Comparison of ENCODE assay signal across 22 mouse cellular contexts in the genomic region with DNA sequence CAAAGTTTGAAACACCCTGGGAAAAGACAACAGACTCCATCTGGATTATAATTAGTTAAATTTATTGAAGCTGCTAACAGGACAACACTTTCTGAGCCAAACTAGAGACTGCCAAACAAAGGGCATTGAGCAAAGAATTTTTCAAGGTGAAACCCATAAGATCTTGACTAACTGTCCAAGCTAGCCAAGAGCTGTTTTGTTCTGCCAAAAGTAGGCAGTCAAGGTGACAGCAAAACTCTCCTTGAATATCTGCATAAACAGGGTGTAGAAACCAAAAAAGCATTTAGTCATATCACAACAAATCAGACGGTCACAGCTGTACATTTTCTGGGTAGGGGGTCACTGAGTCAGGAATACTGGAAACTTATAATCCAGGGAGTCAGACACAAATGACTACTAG.
DNase-seq lines count a peak whose midpoint lies in the region; ATAC-seq lines count a peak whose summit lies in the region.
"Had no signal": no experiment of that assay in that cellular context is flagged by ENCODE, and none has a peak within 500 bp of the region (broad histone marks: within the 10 kb centered on the region; RNA-seq: fewer than 3 reads in every experiment).

No protein-coding gene starts in this region.

- ATAC-seq in neural tube, embryonic 15.5 days (ENCODE audit: low FRiP score) = no peak
- ATAC-seq: activated CD4-positive, CD25-positive, alpha-beta regulatory T cell, adult 4 months; CD4-positive, CD25-positive, alpha-beta regulatory T cell, adult 4 months; forebrain, embryonic 13.5 days; forebrain, embryonic 15.5 days; forebrain, postnatal 0 days; Patski had no signal

- no peak overlapping the region for H3K4me3 ChIP-seq in neural tube, embryonic 15.5 days (replicated peaks)
- H3K4me3 ChIP-seq: embryonic facial prominence, embryonic 10.5 days; embryonic facial prominence, embryonic 12.5 days; forebrain, embryonic 13.5 days; forebrain, embryonic 15.5 days had no signal

- H3K36me3 ChIP-seq in neural tube, embryonic 15.5 days = no peaks in the 10 kb centered on the region
- H3K36me3 ChIP-seq: embryonic facial prominence, embryonic 10.5 days; embryonic facial prominence, embryonic 12.5 days; forebrain, embryonic 15.5 days; G1E had no signal

- no peak overlapping the region for H3K27ac ChIP-seq in neural tube, embryonic 15.5 days (replicated peaks)
- H3K27ac ChIP-seq: embryonic facial prominence, embryonic 10.5 days; embryonic facial prominence, embryonic 12.5 days; forebrain, embryonic 13.5 days; forebrain, embryonic 15.5 days had no signal

- peak; percentile 53 for DNase-seq in adrenal gland, adult 2 months
- DNase-seq in adrenal gland, postnatal 25 days = no peak
- peak; percentile 4 for DNase-seq in testis, postnatal 14 days (ENCODE audit: low spot score)
- no peak for DNase-seq in testis, postnatal 10 days (ENCODE audit: low spot score)
- DNase-seq in adrenal gland, postnatal 36 days = peak; percentile 18 to 28
- DNase-seq: B cell, adult 2 months; cerebellum, adult 11 months; cerebellum, adult 18-20 months; cerebellum, adult 8-10 months; cerebellum, postnatal 10 days; cerebellum, postnatal 25 days; forebrain, postnatal 0 days had no signal

- no peaks in the 10 kb centered on the region for H3K4me1 ChIP-seq in neural tube, embryonic 15.5 days
- H3K4me1 ChIP-seq: embryonic facial prominence, embryonic 10.5 days; embryonic facial prominence, embryonic 12.5 days; forebrain, embryonic 13.5 days; forebrain, embryonic 15.5 days had no signal

- no peaks in the 10 kb centered on the region for H3K9me3 ChIP-seq in neural tube, embryonic 15.5 days (replicated peaks)
- H3K9me3 ChIP-seq: embryonic facial prominence, embryonic 10.5 days; embryonic facial prominence, embryonic 12.5 days; forebrain, embryonic 13.5 days; forebrain, embryonic 15.5 days had no signal

- 73% methylated on average over 1 of the region's 1 CpGs for WGBS in neural tube, embryonic 15.5 days

- H3K27me3 ChIP-seq in neural tube, embryonic 15.5 days (replicated peaks) = no peaks in the 10 kb centered on the region
- H3K27me3 ChIP-seq: CH12.LX; embryonic facial prominence, embryonic 12.5 days; forebrain, embryonic 13.5 days; forebrain, embryonic 15.5 days; Patski had no signal

- no peak overlapping the region for H3K9ac ChIP-seq in neural tube, embryonic 15.5 days (replicated peaks)
- H3K9ac ChIP-seq: embryonic facial prominence, embryonic 12.5 days; forebrain, embryonic 13.5 days; forebrain, embryonic 15.5 days; forebrain, postnatal 0 days had no signal

- H3K4me2 ChIP-seq in neural tube, embryonic 15.5 days = no peak overlapping the region
- H3K4me2 ChIP-seq: embryonic facial prominence, embryonic 12.5 days; forebrain, embryonic 13.5 days; forebrain, embryonic 15.5 days had no signal

Comparison
In these comparisons a context has a peak if more than half of its experiments do, and no peak if none do; other contexts are left out.
1. DNase-seq: peak in adrenal gland, adult 2 months (single experiment), testis, postnatal 14 days (single experiment) and adrenal gland, postnatal 36 days (2 of 2); none in adrenal gland, postnatal 25 days (single experiment) and testis, postnatal 10 days (single experiment).